Mouse (Mus musculus): Measurements from ENCODE around the gene Gm27021. TPM values are rescaled to one million over a fixed set of nuclear protein-coding genes. Genes with fewer than 3 reads are reported as not detected.
A peak's percentile ranks its signal among the peaks of the same experiment; 100 is the strongest.

The Gm27021 gene
- polyA plus RNA-seq, 1 experiment from 2014 or later, result not detected

- H3K27me3 ChIP-seq (replicated peaks), result no peaks in the 10 kb centered on the region
- no peak overlapping the region for H3K4me2 ChIP-seq
- H3K4me1 ChIP-seq (replicated peaks), result peaks cover 20% of the 10 kb centered on the region
- no peak for ATAC-seq (ENCODE audit: insufficient number of reproducible peaks, low FRiP score)
- peaks cover 58% of the 10 kb centered on the region for H3K36me3 ChIP-seq
- H3K9me3 ChIP-seq (replicated peaks), result no peaks in the 10 kb centered on the region
- H3K4me3 ChIP-seq, result no peak overlapping the region
- H3K9ac ChIP-seq, result no peak overlapping the region
- no peak overlapping the region for H3K27ac ChIP-seq (ENCODE audit: poor library complexity, severe bottlenecking)
- 81% methylated on average over 6 of the region's 6 CpGs for WGBS
Observed at GRCm38 (mm10) chr8:120671775-120672174, 3.9 kb upstream of the Gm27021 start.

DNA sequence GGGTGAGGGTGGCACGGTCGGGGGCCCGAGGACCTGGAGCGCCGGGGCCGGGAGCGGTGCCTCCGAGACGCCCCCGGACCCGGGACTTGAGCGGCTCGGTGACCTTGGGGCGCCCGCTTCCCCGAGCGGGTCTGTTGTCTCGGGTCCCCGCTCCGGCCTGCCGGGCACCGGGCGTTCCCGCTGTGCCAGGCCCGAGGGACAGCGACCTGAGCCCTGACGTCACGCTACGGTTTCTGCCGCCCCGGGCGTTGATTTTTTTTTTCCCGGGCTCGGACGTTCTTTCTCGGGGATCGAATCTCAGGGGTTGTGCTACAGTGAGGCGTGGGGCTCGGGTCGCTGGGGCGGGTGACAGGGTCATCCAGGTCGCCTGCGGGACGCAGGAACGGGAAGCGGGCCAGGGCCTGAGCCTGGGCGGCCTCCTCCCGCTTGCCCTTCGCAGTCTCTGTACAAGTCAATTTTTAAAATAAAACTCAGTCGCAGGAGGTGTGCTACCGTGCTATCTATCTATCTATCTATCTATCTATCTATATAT lies 561 bp upstream of the Gm27021 start, which contains the start of gene Emc8:
Emc8 (minus strand) TSS at position 200 of the 532 bp plus-strand sequence.
- peak within 1 kb of the TSS; percentile 85 for H3K4me3 ChIP-seq
- WGBS, result under 1% methylated on average over 51 of the region's 51 CpGs
- peak within 1 kb of the TSS; percentile 99 for H3K9ac ChIP-seq
- ATAC-seq (ENCODE audit: insufficient number of reproducible peaks, low FRiP score), result peak; percentile 52
- H3K27ac ChIP-seq (ENCODE audit: poor library complexity, severe bottlenecking), result peak within 1 kb of the TSS; percentile 88
- no peaks in the 10 kb centered on the region for H3K9me3 ChIP-seq (replicated peaks)
- H3K27me3 ChIP-seq (replicated peaks), result no peaks in the 10 kb centered on the region
- H3K4me1 ChIP-seq (replicated peaks), result peaks cover 47% of the 10 kb centered on the region
- H3K4me2 ChIP-seq, result peak within 1 kb of the TSS; percentile 80
- peaks cover 38% of the 10 kb centered on the region for H3K36me3 ChIP-seq

DNA sequence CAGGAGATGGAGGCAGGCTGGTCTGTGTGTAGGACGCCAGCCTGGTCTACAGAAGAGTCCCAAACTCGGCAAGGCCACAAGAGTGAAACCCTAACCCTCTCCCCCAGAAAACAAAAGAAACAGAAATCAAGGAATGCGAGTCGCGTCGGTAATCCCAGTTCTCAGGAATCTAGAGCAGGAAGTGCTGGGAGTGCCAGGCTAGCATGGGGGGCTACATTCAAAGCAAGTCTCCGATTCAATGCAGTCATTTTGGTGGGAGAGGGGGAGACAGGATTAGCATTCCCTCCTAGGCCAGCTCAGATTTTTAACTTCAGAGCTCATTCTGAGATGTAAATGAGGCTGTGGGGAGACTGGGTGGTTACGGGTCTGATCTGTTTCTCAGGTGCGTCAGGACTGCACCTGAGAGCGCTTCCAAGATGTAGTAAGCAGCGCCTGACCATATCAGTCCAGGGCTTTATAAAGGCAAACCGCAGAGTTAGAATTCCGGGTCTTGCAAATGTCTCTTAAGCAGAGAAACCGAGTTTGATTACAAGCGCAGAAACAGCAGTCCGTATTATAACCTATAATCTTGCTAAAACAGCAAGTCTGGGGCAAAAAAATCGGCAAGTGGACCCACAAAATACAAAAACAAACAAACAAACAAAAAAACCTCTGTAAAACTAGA lies 940 bp downstream of the Gm27021 start:
- peaks cover 50% of the 10 kb centered on the region for H3K4me1 ChIP-seq (replicated peaks)
- 4% methylated on average over 17 of the region's 17 CpGs for WGBS
- peak overlapping the region; percentile 99 for H3K9ac ChIP-seq
- peak overlapping the region; percentile 85 for H3K4me3 ChIP-seq
- peaks cover 23% of the 10 kb centered on the region for H3K36me3 ChIP-seq
- no peaks in the 10 kb centered on the region for H3K9me3 ChIP-seq (replicated peaks)
- peak overlapping the region; percentile 80 for H3K4me2 ChIP-seq
- no peak overlapping the region for H3K27ac ChIP-seq (ENCODE audit: poor library complexity, severe bottlenecking)
- no peaks in the 10 kb centered on the region for H3K27me3 ChIP-seq (replicated peaks)
- no peak for ATAC-seq (ENCODE audit: insufficient number of reproducible peaks, low FRiP score)

DNA sequence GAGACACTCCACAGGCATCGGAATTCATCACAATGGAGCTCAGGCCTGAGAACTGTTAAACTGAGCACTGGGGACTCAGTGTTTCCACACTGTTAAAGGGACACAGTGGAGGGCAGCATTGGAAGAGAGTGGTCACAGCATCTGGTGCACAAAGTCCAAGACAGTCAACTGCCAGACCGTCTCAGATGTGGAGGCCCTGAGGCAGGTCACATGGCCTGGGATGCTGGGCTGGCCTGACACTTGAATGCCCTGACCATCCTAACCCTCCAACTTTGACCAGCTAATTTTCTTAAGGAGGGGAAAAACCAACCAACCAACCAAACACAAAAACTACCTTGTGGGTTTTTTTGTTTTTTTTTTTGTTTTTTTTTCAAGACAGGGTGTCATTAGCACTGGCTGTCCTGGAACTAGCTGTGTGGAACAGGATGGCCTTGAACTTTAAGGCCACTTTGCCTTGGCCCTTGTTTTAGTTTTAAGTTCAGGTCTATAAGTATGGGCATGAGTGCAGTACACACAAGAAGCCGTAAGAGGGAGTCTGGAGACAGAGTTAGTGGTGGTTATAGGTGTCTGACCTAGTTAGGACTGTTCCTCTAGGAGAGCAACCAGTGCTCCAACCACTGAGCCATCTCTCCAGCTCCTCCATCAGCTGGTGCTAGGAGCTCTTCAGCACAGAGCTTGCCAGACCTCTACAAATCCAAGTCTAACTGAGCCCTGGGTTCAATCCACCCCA lies 2.0 kb downstream of the Gm27021 start:
- ATAC-seq (ENCODE audit: insufficient number of reproducible peaks, low FRiP score), result no peak
- Histone ChIP-seq H3K27ac (ENCODE audit: poor library complexity, severe bottlenecking) (no peak overlapping the region), H3K4me1 (replicated peaks) (peaks cover 50% of the 10 kb centered on the region), H3K4me2 (peak overlapping the region; percentile 80), H3K9ac (peak overlapping the region; percentile 99), H3K27me3 (replicated peaks) (no peaks in the 10 kb centered on the region), H3K4me3 (peak overlapping the region; percentile 85), H3K36me3 (peaks cover 12% of the 10 kb centered on the region), H3K9me3 (replicated peaks) (no peaks in the 10 kb centered on the region)
- WGBS, result 81% methylated on average over 3 of the region's 3 CpGs

DNA sequence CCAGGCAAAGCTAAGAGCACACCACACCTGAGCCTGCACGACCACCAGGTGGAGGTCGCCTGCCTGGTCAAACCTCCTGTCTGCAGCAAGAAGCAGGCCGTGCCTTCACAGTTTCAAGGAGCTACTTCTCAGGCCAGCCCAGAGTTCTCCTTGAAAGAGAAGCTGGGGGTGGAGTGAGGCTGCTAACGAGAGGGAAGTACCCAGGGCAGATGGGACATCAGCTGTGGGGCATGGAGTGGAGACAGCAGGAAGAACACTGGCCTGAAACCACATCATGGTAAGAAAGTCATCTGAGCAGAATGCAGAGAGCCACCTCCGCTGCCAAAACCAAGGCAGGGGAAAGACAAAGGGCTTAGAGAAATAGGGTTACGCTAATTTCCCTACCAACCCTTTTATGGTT lies 3.3 kb downstream of the Gm27021 start:
- no peaks in the 10 kb centered on the region for H3K9me3 ChIP-seq (replicated peaks)
- no peak for ATAC-seq (ENCODE audit: insufficient number of reproducible peaks, low FRiP score)
- H3K4me1 ChIP-seq (replicated peaks), result peaks cover 42% of the 10 kb centered on the region
- no peaks in the 10 kb centered on the region for H3K27me3 ChIP-seq (replicated peaks)
- no peak overlapping the region for H3K9ac ChIP-seq
- H3K36me3 ChIP-seq, result peaks cover 6% of the 10 kb centered on the region; the same call in 1 of the 2 replicates
- no peak overlapping the region for H3K4me2 ChIP-seq
- no peak overlapping the region for H3K27ac ChIP-seq (ENCODE audit: poor library complexity, severe bottlenecking)
- no peak overlapping the region for H3K4me3 ChIP-seq
- 79% methylated on average over 6 of the region's 6 CpGs for WGBS

DNA sequence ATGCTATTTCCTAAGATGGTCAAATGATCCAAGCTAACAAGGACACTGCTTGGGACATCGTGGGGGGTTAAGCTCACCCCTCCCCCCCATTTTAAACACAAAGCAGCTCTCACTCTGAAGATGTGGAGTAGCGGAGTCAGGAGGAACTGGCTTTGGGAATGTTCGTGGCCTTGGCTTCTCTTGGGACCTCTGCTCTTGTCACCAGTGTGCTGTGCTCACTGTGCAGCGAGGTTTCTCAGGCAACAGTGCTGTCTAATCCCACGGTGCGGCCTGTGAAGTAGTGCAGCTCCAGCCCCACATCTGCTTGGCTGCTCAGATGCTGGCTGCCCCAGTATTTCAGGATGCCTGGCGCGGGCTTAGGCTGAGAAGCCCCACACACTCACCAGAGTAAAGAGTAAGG lies 10.5 kb downstream of the Gm27021 start:
- ATAC-seq (ENCODE audit: insufficient number of reproducible peaks, low FRiP score), result no peak
- H3K27me3 ChIP-seq (replicated peaks), result no peaks in the 10 kb centered on the region

DNA sequence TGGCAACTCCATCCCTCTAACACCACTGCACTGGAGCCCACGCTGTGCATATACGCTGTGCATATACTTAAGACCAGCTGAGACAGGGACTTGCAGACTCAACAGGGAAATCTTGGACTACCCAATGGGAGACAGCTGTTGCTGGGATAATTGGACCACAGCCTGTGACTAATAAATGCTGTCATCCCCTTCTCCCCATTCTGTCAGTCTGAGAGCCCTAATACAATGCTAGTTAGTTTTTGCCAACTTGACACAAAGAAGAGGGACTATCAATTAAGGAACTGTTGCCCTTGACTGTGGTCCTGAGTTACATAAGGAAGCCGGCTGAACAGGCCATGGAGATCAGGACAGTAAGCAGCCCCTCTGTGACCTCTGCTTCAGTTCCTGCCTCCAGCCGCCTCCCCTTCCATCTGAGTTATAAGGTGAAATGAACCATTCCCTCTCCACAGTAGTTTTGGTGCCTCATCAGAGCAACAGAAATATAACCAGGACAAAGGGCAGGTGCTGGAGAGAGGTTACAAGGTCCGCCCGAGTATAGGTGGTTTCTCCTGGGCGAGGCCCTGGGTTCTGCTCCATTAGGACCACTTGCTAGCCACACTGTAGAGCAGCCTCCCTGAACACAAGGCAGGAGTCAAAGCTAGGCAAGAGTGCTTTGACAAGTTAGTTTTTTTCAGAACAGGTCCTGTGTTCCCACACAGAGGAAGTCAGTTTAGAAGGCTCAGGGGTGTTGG lies 11.4 kb downstream of the Gm27021 start:
- Histone ChIP-seq H3K9me3 (replicated peaks) (no peaks in the 10 kb centered on the region), H3K36me3 (peaks cover 62% of the 10 kb centered on the region), H3K4me3 (no peak overlapping the region), H3K9ac (no peak overlapping the region), H3K27ac (ENCODE audit: poor library complexity, severe bottlenecking) (no peak overlapping the region), H3K27me3 (replicated peaks) (no peaks in the 10 kb centered on the region), H3K4me2 (no peak overlapping the region), H3K4me1 (replicated peaks) (0 out of 2 replicates have a peak, but pooled peaks cover 3% of the 10 kb centered on the region)
- 91% methylated on average over 7 of the region's 7 CpGs for WGBS
- ATAC-seq (ENCODE audit: insufficient number of reproducible peaks, low FRiP score), result no peak

More for the DNA sequence above, 10.5 kb downstream of the Gm27021 start:
- Histone ChIP-seq H3K9me3 (replicated peaks) (no peaks in the 10 kb centered on the region), H3K4me1 (replicated peaks) (0 out of 2 replicates have a peak, but pooled peaks cover 6% of the 10 kb centered on the region), H3K36me3 (peaks cover 62% of the 10 kb centered on the region), H3K27ac (ENCODE audit: poor library complexity, severe bottlenecking) (no peak overlapping the region), H3K4me2 (no peak overlapping the region), H3K9ac (no peak overlapping the region), H3K4me3 (no peak overlapping the region)
- WGBS, result 96% methylated on average over 8 of the region's 8 CpGs

GRCm38 (mm10) chr8:120647532-120647931 lies 20.3 kb downstream of the Gm27021 start, which contains the start of gene 1190005I06Rik:
1190005I06Rik (minus strand) TSS chr8:120647632.
- ATAC-seq (ENCODE audit: insufficient number of reproducible peaks, low FRiP score), result no peak
- Histone ChIP-seq H3K9me3 (replicated peaks) (no peaks in the 10 kb centered on the region), H3K4me2 (no peak within 1 kb of the TSS), H3K4me1 (replicated peaks) (no peaks in the 10 kb centered on the region), H3K27ac (ENCODE audit: poor library complexity, severe bottlenecking) (no peak within 1 kb of the TSS), H3K4me3 (no peak within 1 kb of the TSS), H3K36me3 (no peaks in the 10 kb centered on the region), H3K9ac (no peak within 1 kb of the TSS; the same call in 1 of the 2 replicates), H3K27me3 (replicated peaks) (no peaks in the 10 kb centered on the region)
- 57% methylated on average over 7 of the region's 7 CpGs for WGBS

- 72% methylated on average over 7 of the region's 7 CpGs for WGBS
- Histone ChIP-seq H3K27me3 (replicated peaks) (no peaks in the 10 kb centered on the region), H3K4me2 (no peak overlapping the region), H3K27ac (ENCODE audit: poor library complexity, severe bottlenecking) (no peak overlapping the region), H3K9ac (no peak overlapping the region), H3K36me3 (no peaks in the 10 kb centered on the region), H3K4me3 (no peak overlapping the region), H3K4me1 (replicated peaks) (peaks cover 6% of the 10 kb centered on the region; the same call in 1 of the 2 replicates), H3K9me3 (replicated peaks) (no peaks in the 10 kb centered on the region)
- no peak for ATAC-seq (ENCODE audit: insufficient number of reproducible peaks, low FRiP score)
Observed at GRCm38 (mm10) chr8:120644663-120645062, 23.2 kb downstream of the Gm27021 start.

DNA sequence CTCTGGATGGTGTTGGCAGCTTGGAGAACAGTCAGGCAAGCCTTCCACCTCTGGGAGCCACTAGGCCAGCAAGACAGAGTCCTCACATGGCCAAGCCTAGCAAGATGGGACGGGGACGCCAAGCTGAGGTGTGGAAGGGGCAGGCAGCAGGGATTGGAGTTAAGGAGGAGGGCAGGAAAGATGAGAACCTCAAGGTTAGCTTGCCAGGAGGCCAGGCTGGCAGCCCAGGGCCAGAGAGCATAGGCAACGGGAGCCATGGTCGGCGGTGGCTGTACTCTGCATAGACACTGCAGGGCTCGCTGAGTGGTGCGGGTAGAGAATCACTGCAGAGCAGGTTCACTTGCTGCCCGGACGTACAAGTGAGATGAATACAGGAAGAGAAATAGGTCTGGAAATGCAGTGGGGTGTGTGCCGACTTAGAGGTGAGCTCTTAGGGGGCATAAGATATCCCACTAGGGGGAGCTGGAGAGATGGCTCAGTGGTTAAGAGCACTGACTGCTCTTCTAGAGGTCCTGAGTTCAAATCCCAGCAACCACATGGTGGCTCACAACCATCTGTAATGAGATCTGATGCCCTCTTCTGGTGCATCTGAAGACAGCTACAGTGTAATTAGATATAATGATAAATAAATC lies 25.7 kb downstream of the Gm27021 start:
- ATAC-seq (ENCODE audit: insufficient number of reproducible peaks, low FRiP score), result no peak

More for the DNA sequence above, 25.7 kb downstream of the Gm27021 start:
- H3K4me1 ChIP-seq (replicated peaks), result peaks cover 6% of the 10 kb centered on the region; the same call in 1 of the 2 replicates
- no peaks in the 10 kb centered on the region for H3K9me3 ChIP-seq (replicated peaks)
- H3K4me3 ChIP-seq, result no peak overlapping the region
- no peak overlapping the region for H3K4me2 ChIP-seq
- no peak overlapping the region for H3K9ac ChIP-seq
- no peak overlapping the region for H3K27ac ChIP-seq (ENCODE audit: poor library complexity, severe bottlenecking)
- H3K36me3 ChIP-seq, result no peaks in the 10 kb centered on the region
- 74% methylated on average over 10 of the region's 10 CpGs for WGBS
- 0 out of 2 replicates have a peak, but pooled peaks cover 2% of the 10 kb centered on the region for H3K27me3 ChIP-seq (replicated peaks)

Measured in heart, embryonic 12.5 days (tissue).